Mouse (Mus musculus): ENCODE measurements around the gene Atrip. TPM values are rescaled to one million over a fixed set of nuclear protein-coding genes. Genes with fewer than 3 reads are reported as not detected.
A peak's percentile ranks its signal among the peaks of the same experiment; 100 is the strongest.

Gene Atrip
- polyA plus RNA-seq, 1 experiment, result 13.0 TPM

GRCm38 (mm10) chr9:109049316-109049715 lies 24.6 kb downstream of the Atrip start:
- no peak for TF ChIP-seq POLR2A (IDR thresholded peaks at IDR 0.05; ENCODE audit: low read depth, low read length)
- no peak for TF ChIP-seq CTCF (IDR thresholded peaks at IDR 0.05; ENCODE audit: borderline replicate concordance, insufficient read depth, low read length)
- no peak overlapping the region for H3K27ac ChIP-seq (ENCODE audit: insufficient read depth, low read length)
- no peak overlapping the region for H3K4me3 ChIP-seq (ENCODE audit: insufficient read depth, low read length)
- no peaks in the 10 kb centered on the region for H3K4me1 ChIP-seq (ENCODE audit: control insufficient read depth, insufficient read depth, low read length)

GRCm38 (mm10) chr9:109046306-109046705 lies 27.6 kb downstream of the Atrip start:
- Histone ChIP-seq H3K4me1 (ENCODE audit: control insufficient read depth, insufficient read depth, low read length) (0 out of 2 replicates have a peak, but pooled peaks cover 2% of the 10 kb centered on the region), H3K27ac (ENCODE audit: insufficient read depth, low read length) (no peak overlapping the region), H3K4me3 (ENCODE audit: insufficient read depth, low read length) (no peak overlapping the region)
- no peak for TF ChIP-seq POLR2A (IDR thresholded peaks at IDR 0.05; ENCODE audit: low read depth, low read length)
- TF ChIP-seq CTCF (IDR thresholded peaks at IDR 0.05; ENCODE audit: borderline replicate concordance, insufficient read depth, low read length), result peak; percentile 25; the same call in 1 of the 2 replicates

- H3K4me1 ChIP-seq (ENCODE audit: control insufficient read depth, insufficient read depth, low read length), result peaks cover 17% of the 10 kb centered on the region; the same call in 1 of the 2 replicates
- H3K27ac ChIP-seq (ENCODE audit: insufficient read depth, low read length), result no peak overlapping the region
- H3K4me3 ChIP-seq (ENCODE audit: insufficient read depth, low read length), result no peak overlapping the region
- no peak for TF ChIP-seq CTCF (IDR thresholded peaks at IDR 0.05; ENCODE audit: borderline replicate concordance, insufficient read depth, low read length)
- TF ChIP-seq POLR2A (IDR thresholded peaks at IDR 0.05; ENCODE audit: low read depth, low read length), result no peak
Observed at GRCm38 (mm10) chr9:109041351-109041750, 32.6 kb downstream of the Atrip start.

GRCm38 (mm10) chr9:109040906-109041305 lies 33.0 kb downstream of the Atrip start:
- Histone ChIP-seq H3K4me1 (ENCODE audit: control insufficient read depth, insufficient read depth, low read length) (peaks cover 17% of the 10 kb centered on the region; the same call in 1 of the 2 replicates), H3K27ac (ENCODE audit: insufficient read depth, low read length) (no peak overlapping the region), H3K4me3 (ENCODE audit: insufficient read depth, low read length) (no peak overlapping the region; the same call in 1 of the 2 replicates)
- TF ChIP-seq CTCF (IDR thresholded peaks at IDR 0.05; ENCODE audit: borderline replicate concordance, insufficient read depth, low read length), result no peak
- no peak for TF ChIP-seq POLR2A (IDR thresholded peaks at IDR 0.05; ENCODE audit: low read depth, low read length)

GRCm38 (mm10) chr9:109040216-109040615 lies 33.7 kb downstream of the Atrip start:
- H3K4me1 ChIP-seq (ENCODE audit: control insufficient read depth, insufficient read depth, low read length), result peaks cover 17% of the 10 kb centered on the region; the same call in 1 of the 2 replicates
- peak overlapping the region; percentile 82; the same call in 1 of the 2 replicates for H3K4me3 ChIP-seq (ENCODE audit: insufficient read depth, low read length)
- no peak overlapping the region for H3K27ac ChIP-seq (ENCODE audit: insufficient read depth, low read length)
- no peak for TF ChIP-seq CTCF (IDR thresholded peaks at IDR 0.05; ENCODE audit: borderline replicate concordance, insufficient read depth, low read length)
- TF ChIP-seq POLR2A (IDR thresholded peaks at IDR 0.05; ENCODE audit: low read depth, low read length), result no peak

GRCm38 (mm10) chr9:109039681-109040080 lies 34.2 kb downstream of the Atrip start:
- peaks cover 17% of the 10 kb centered on the region; the same call in 1 of the 2 replicates for H3K4me1 ChIP-seq (ENCODE audit: control insufficient read depth, insufficient read depth, low read length)
- no peak overlapping the region for H3K27ac ChIP-seq (ENCODE audit: insufficient read depth, low read length)
- H3K4me3 ChIP-seq (ENCODE audit: insufficient read depth, low read length), result peak overlapping the region; percentile 82
- no peak for TF ChIP-seq CTCF (IDR thresholded peaks at IDR 0.05; ENCODE audit: borderline replicate concordance, insufficient read depth, low read length)
- no peak for TF ChIP-seq POLR2A (IDR thresholded peaks at IDR 0.05; ENCODE audit: low read depth, low read length)

GRCm38 (mm10) chr9:109038901-109039364 lies 35.0 kb downstream of the Atrip start:
- peak; percentile 67 for TF ChIP-seq POLR2A (IDR thresholded peaks at IDR 0.05; ENCODE audit: low read depth, low read length)
- TF ChIP-seq CTCF (IDR thresholded peaks at IDR 0.05; ENCODE audit: borderline replicate concordance, insufficient read depth, low read length), result no peak
- Histone ChIP-seq H3K4me1 (ENCODE audit: control insufficient read depth, insufficient read depth, low read length) (peaks cover 17% of the 10 kb centered on the region; the same call in 1 of the 2 replicates), H3K4me3 (ENCODE audit: insufficient read depth, low read length) (peak overlapping the region; percentile 82), H3K27ac (ENCODE audit: insufficient read depth, low read length) (peak overlapping the region; percentile 74)

GRCm38 (mm10) chr9:109038086-109038895 lies 35.6 kb downstream of the Atrip start, which contains the start of gene Shisa5:
Gene Shisa5 (plus strand): TSS chr9:109038565.
- Histone ChIP-seq H3K4me1 (ENCODE audit: control insufficient read depth, insufficient read depth, low read length) (peaks cover 17% of the 10 kb centered on the region; the same call in 1 of the 2 replicates), H3K27ac (ENCODE audit: insufficient read depth, low read length) (peak within 1 kb of the TSS; percentile 74), H3K4me3 (ENCODE audit: insufficient read depth, low read length) (peak within 1 kb of the TSS; percentile 82)
- TF ChIP-seq CTCF (IDR thresholded peaks at IDR 0.05; ENCODE audit: borderline replicate concordance, insufficient read depth, low read length) (no peak), POLR2A (IDR thresholded peaks at IDR 0.05; ENCODE audit: low read depth, low read length) (peak; percentile 96)

- TF ChIP-seq CTCF (IDR thresholded peaks at IDR 0.05; ENCODE audit: borderline replicate concordance, insufficient read depth, low read length), result no peak
- no peak for TF ChIP-seq POLR2A (IDR thresholded peaks at IDR 0.05; ENCODE audit: low read depth, low read length)
- Histone ChIP-seq H3K27ac (ENCODE audit: insufficient read depth, low read length) (no peak overlapping the region), H3K4me3 (ENCODE audit: insufficient read depth, low read length) (no peak overlapping the region)
Observed at GRCm38 (mm10) chr9:109032435-109032834, 41.5 kb downstream of the Atrip start.

GRCm38 (mm10) chr9:109031686-109032085 lies 42.2 kb downstream of the Atrip start:
- no peak for TF ChIP-seq CTCF (IDR thresholded peaks at IDR 0.05; ENCODE audit: borderline replicate concordance, insufficient read depth, low read length)
- no peak for TF ChIP-seq POLR2A (IDR thresholded peaks at IDR 0.05; ENCODE audit: low read depth, low read length)
- Histone ChIP-seq H3K4me1 (ENCODE audit: control insufficient read depth, insufficient read depth, low read length) (no peaks in the 10 kb centered on the region), H3K4me3 (ENCODE audit: insufficient read depth, low read length) (no peak overlapping the region), H3K27ac (ENCODE audit: insufficient read depth, low read length) (no peak overlapping the region)

More at GRCm38 (mm10) chr9:109032435-109032834, 41.5 kb downstream of the Atrip start:
- no peaks in the 10 kb centered on the region for H3K4me1 ChIP-seq (ENCODE audit: control insufficient read depth, insufficient read depth, low read length)

Data from embryonic fibroblast, embryonic 13.5 days (primary cell).